Mouse (Mus musculus) NIH3T3 (cell line): ENCODE results near the gene Gm11541.

Source experiments
- DNase-seq: peaks from one replicate; pipeline ENCODE4 v3.0.0-alpha.2; 2012; ENCODE audit warnings: low read depth

The Gm11541 gene

GRCm38 (mm10) chr11:94704472-94704871 lies at the start of gene Gm11541:
Gm11541 (minus strand) TSS chr11:94704499.
- DNase-seq, result no peak

GRCm38 (mm10) chr11:94752946-94753713 lies 48.8 kb upstream of the Gm11541 start:
- DNase-seq, result no peak

- DNase-seq, result no peak
Observed at GRCm38 (mm10) chr11:94741732-94742272, 37.5 kb upstream of the Gm11541 start, which contains the start of gene Cdc34b. Cdc34b (plus strand) TSS chr11:94741782.

GRCm38 (mm10) chr11:94735746-94736145 lies 31.4 kb upstream of the Gm11541 start:
- DNase-seq, result no peak

- peak; percentile 33 for DNase-seq
Observed at GRCm38 (mm10) chr11:94732773-94733172, 28.5 kb upstream of the Gm11541 start.

GRCm38 (mm10) chr11:94731229-94731628 lies 26.9 kb upstream of the Gm11541 start:
- DNase-seq, result no peak

- peak; percentile 85 for DNase-seq
Observed at GRCm38 (mm10) chr11:94730261-94730660, 26.0 kb upstream of the Gm11541 start.

GRCm38 (mm10) chr11:94729565-94729964 lies 25.3 kb upstream of the Gm11541 start:
- DNase-seq, result peak; percentile 35

- DNase-seq, result no peak
Observed at GRCm38 (mm10) chr11:94728545-94728944, 24.2 kb upstream of the Gm11541 start.

GRCm38 (mm10) chr11:94727306-94727705 lies 23.0 kb upstream of the Gm11541 start:
- no peak for DNase-seq

- no peak for DNase-seq
Observed at GRCm38 (mm10) chr11:94719216-94719615, 14.9 kb upstream of the Gm11541 start.

GRCm38 (mm10) chr11:94718113-94718909 lies 14.0 kb upstream of the Gm11541 start:
- DNase-seq, result peak; percentile 53

- no peak for DNase-seq
Observed at GRCm38 (mm10) chr11:94717239-94717638, 12.9 kb upstream of the Gm11541 start.

GRCm38 (mm10) chr11:94716754-94717153 lies 12.5 kb upstream of the Gm11541 start:
- no peak for DNase-seq

GRCm38 (mm10) chr11:94715622-94716021 lies 11.3 kb upstream of the Gm11541 start:
- no peak for DNase-seq

- DNase-seq, result no peak
Observed at GRCm38 (mm10) chr11:94713246-94713860, 9.1 kb upstream of the Gm11541 start.

- peak; percentile 42 for DNase-seq
Observed at GRCm38 (mm10) chr11:94704020-94704419, 279 bp downstream of the Gm11541 start.

- DNase-seq, result no peak
Observed at GRCm38 (mm10) chr11:94702216-94702610, 2.1 kb downstream of the Gm11541 start.

- no peak for DNase-seq
Observed at GRCm38 (mm10) chr11:94701401-94702215, 2.7 kb downstream of the Gm11541 start.

GRCm38 (mm10) chr11:94699399-94699798 lies 4.9 kb downstream of the Gm11541 start:
- DNase-seq, result no peak

GRCm38 (mm10) chr11:94697703-94698464 lies 6.4 kb downstream of the Gm11541 start:
- DNase-seq, result no peak
